Mouse (Mus musculus) layer of hippocampus, postnatal 36 days (tissue): ENCODE data around the gene Tfap2c. TPM values are rescaled to one million over a fixed set of nuclear protein-coding genes. Genes with fewer than 3 reads are reported as not detected.

Experiments used
- DNase-seq, 2 experiments: peaks; one replicate each; pipeline ENCODE4 v3.0.0; 2022
- total RNA-seq, 2 experiments: library from RNA; stranded (reverse); gene quantifications; 2 replicates each; pipeline ENCODE4 v1.2.3; 2021

Tfap2c gene
- total RNA-seq, 2 experiments from 2014 or later = 0.30 to 0.37 TPM

GRCm38 (mm10) chr2:172551872-172552271 lies 2.5 kb downstream of the Tfap2c start:
- no peak for DNase-seq

GRCm38 (mm10) chr2:172552666-172553065 lies 3.3 kb downstream of the Tfap2c start:
- no peak for DNase-seq

- no peak for DNase-seq
Measured at GRCm38 (mm10) chr2:172554211-172554610, 4.8 kb downstream of the Tfap2c start.

- no peak for DNase-seq
Measured at GRCm38 (mm10) chr2:172558674-172559468, 9.5 kb downstream of the Tfap2c start.

GRCm38 (mm10) chr2:172561016-172561415 lies 11.6 kb downstream of the Tfap2c start:
- DNase-seq = no peak

- DNase-seq = no peak
Measured at GRCm38 (mm10) chr2:172567835-172568234, 18.4 kb downstream of the Tfap2c start.

DNA sequence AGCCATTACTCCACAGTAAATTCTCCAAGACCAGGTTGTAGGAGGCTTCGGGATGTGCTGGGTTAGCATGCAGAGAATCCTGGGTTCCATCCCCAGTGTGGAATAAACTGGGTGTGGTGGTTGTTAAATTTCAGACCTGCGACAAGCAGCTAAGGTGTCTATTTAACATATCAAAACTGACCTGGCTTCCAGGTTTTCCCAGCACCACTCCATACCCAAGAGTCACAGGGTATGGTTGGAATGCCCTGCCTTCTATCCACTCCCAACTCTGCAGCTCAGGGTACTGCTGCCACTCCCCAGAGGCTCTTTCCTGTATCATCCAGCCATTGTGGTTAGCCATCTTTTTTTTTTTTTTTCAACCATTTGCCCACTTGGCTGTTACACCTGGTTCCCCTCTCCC lies 19.1 kb downstream of the Tfap2c start:
- no peak for DNase-seq

- DNase-seq = no peak
Measured at GRCm38 (mm10) chr2:172577196-172577766, 27.9 kb downstream of the Tfap2c start.

DNA sequence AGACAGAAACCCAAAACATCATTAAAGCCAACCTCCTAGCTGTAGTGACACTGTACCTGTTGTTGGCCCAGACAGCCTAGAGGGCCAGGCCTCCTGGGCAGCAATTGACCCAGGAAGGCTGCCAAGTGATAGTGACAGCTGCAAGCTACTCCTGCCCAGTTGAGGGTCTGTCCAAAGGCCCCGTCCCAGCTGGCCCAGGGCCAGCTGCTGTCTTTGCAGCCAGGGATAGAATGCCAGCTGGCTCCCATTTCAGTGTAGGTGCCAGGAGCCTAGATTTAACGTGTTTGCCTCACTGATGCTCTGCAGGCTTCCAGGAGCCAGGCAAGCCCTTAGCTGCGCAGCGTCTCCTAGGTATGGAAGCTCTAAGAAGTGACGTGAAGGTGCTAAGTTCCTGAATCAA lies 29.8 kb downstream of the Tfap2c start:
- DNase-seq = peak; percentile 17 to 23

DNA sequence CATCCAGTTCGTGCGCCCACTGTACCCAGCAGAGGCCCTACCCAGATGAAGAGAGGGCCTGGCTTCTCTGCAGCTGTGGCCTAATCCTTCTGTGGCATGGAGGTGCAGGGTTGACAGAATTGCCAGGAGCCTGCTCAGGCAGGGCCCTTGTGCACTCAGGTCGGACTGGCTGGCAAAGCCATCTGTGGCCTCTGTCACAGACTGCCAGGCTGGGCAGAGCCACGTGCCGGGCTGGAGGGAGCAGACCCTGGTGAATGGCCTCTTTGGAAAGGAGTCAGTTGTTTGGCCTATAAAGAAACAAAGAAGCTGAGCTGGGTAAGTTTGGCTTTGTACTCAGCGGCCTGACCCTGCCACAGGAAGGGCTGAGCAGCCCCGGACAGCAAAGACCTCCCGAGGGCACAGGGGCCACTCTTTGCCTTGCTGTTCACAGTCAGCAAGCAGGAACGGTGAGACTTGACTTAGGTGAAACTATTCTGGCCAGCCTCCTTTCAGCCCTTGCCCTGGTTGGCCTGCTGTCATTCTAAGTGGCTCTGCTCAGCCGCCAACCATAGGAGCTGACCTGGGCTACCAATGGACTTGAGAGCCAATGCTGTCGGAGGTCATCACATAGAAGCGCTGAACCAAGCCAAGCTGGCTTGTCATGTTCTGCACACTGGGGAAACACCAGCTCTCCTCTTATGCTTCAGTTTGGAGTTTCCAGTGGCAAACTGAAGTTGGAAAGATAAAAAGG lies 31.3 kb downstream of the Tfap2c start:
- DNase-seq = peak in 1 of 2 experiments; percentile 4

DNA sequence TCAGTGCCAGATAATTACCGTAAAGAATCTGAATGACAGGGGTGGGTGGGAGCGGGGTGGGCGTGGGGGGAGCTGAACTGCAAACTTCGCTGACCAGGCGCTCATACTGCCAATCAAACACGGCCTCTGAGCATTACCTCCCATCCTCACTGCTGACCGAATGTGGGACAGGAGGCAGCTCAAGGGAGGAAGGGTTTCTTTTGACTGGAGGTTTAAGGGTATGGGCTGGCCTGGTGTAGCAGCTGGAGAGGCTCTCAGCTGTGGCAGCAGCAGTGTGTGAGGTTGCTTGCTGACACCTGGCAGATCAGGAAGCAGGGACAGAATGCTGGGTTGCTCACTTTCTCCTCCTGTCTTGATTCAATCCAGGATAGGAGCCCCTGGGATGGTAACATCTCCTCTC lies 33.9 kb downstream of the Tfap2c start:
- DNase-seq = no peak

- no peak for DNase-seq
Measured at GRCm38 (mm10) chr2:172585329-172585728, 35.9 kb downstream of the Tfap2c start.

- DNase-seq = no peak
Measured at GRCm38 (mm10) chr2:172589048-172589447, 39.7 kb downstream of the Tfap2c start.

- DNase-seq = no peak
Measured at GRCm38 (mm10) chr2:172590839-172591238, 41.4 kb downstream of the Tfap2c start.

- DNase-seq = no peak
Measured at GRCm38 (mm10) chr2:172594326-172594725, 44.9 kb downstream of the Tfap2c start.

- no peak for DNase-seq
Measured at GRCm38 (mm10) chr2:172597056-172597455, 47.7 kb downstream of the Tfap2c start.

GRCm38 (mm10) chr2:172597881-172598280 lies 48.5 kb downstream of the Tfap2c start:
- no peak for DNase-seq

DNA sequence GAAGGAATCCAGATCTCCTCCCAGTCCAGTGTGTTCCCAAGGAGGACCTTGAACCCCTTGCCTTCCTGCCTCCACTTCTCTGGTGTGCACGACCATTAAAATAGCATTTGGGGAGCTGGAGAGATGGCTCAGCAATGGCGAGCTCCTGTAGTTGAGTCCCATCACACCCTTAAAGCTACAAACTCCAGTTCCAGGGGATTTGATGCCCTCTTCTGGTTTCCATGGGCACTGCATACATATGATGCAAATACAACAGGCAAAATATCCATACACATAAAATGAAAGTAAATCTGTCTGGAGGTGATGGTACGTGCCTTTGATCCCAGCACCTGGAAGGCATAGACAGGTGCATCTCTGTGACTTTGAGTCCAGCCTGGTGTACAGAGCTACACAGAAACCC lies 55.2 kb downstream of the Tfap2c start:
- no peak for DNase-seq

DNA sequence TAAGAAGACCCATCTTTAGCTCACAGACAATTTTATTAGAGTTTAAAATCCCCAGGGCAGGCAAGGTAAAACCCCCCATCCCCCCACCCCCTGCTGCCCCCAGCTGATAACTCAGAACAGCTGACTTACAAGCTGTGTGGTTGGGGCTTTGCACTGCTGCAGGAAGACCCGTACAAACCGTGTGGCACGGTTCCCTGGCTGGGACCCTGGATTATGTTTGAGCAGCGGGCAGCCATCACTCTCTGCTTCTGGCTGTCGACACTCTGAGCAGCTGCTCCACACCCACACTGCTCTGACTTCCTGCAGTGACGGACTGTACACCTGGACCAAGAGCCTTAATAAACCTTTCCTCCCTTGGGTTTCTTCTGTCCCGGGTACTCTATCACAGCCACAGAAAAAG lies 56.2 kb downstream of the Tfap2c start:
- DNase-seq = no peak

DNA sequence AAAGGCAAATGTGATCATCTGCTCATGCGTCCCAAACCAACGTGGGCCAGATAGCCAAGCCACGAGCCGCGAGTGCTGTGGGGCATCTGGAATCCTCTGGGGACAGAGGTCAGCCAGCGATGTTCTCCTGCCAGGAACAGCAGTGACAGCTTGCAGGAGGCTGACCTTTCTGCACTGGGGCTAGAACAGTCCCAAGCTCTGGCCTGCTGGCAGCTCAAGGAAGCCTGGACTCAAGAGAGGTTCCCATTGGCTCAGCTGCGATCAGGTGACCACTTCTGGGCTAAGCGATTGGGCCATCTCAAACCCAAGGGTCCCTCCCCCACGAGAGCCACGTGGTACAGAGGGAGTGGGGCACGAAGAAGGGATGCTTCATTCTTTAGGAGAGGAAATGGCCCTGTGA lies 58.3 kb downstream of the Tfap2c start:
- no peak for DNase-seq
